Mouse (Mus musculus): Measurements from ENCODE around the gene Gm5617. TPM values are rescaled to one million over a fixed set of nuclear protein-coding genes. Genes with fewer than 3 reads are reported as not detected.

Gene Gm5617
- polyA plus RNA-seq, 1 experiment from 2014 or later: 30.1 TPM

DNA sequence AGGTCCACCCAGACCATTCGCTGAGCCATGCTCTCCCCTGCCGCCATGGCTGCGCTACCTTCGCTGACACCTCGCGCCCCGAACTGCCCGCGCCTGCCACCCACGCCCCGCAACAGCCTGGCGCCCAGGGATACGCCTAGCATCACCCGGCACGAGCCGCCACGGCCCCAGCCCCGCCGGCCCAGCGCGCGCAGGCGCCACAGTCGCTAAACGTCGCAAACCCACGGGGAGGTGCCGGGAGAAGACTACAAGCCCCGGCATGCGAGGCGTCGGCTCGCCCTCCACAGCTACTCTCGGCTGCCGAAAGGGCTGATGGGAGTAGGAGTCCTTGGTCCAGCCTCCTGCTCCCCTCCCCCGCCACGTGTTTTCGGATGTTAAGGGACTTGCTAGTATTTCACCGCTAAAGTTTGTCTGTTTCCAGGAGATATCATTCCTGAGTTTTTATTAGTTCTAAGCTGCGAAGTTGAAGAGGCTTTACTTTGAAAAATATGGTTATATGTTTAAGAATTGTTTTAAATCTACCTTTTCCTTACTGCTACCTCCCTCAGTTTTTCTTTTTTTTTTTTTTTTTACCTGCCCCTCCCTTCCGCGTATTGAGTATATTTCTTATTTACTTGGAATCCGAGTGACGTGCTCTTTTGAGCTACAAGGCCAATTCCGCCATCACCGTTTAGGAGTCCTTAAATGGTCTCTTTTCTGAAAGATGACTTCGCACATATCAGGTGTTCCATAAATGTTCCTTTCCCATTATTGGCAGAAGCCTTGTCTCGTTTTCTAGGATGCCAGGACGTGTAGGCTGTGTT is 14.6 kb upstream of the Gm5617 start, which contains the start of gene Rexo2:
Rexo2 (minus strand) TSS at position 213 of the 803 bp plus-strand sequence.
- ATAC-seq (ENCODE audit: low read depth): peak; percentile 99
- H3K27ac ChIP-seq (ENCODE audit: low read length): no peak within 1 kb of the TSS
- H3K4me3 ChIP-seq (ENCODE audit: low read length): peak within 1 kb of the TSS; percentile 94
- H3K9me3 ChIP-seq (ENCODE audit: control insufficient read depth, low read length): no peaks in the 10 kb centered on the region
- 1% methylated on average over 49 of the region's 49 CpGs for WGBS
- no peaks in the 10 kb centered on the region for H3K27me3 ChIP-seq (ENCODE audit: control insufficient read depth, insufficient read depth, low read depth, low read length)
- peaks cover 3% of the 10 kb centered on the region for H3K36me3 ChIP-seq (ENCODE audit: control insufficient read depth, insufficient read depth, low read length)
- H3K9ac ChIP-seq (ENCODE audit: low read length): peak within 1 kb of the TSS; percentile 80
- peaks cover 7% of the 10 kb centered on the region; the same call in 1 of the 2 replicates for H3K4me1 ChIP-seq (replicated peaks; ENCODE audit: control insufficient read depth, insufficient read depth, low read length)
- H3K4me2 ChIP-seq (ENCODE audit: low read depth, low read length): peak within 1 kb of the TSS; percentile 95

DNA sequence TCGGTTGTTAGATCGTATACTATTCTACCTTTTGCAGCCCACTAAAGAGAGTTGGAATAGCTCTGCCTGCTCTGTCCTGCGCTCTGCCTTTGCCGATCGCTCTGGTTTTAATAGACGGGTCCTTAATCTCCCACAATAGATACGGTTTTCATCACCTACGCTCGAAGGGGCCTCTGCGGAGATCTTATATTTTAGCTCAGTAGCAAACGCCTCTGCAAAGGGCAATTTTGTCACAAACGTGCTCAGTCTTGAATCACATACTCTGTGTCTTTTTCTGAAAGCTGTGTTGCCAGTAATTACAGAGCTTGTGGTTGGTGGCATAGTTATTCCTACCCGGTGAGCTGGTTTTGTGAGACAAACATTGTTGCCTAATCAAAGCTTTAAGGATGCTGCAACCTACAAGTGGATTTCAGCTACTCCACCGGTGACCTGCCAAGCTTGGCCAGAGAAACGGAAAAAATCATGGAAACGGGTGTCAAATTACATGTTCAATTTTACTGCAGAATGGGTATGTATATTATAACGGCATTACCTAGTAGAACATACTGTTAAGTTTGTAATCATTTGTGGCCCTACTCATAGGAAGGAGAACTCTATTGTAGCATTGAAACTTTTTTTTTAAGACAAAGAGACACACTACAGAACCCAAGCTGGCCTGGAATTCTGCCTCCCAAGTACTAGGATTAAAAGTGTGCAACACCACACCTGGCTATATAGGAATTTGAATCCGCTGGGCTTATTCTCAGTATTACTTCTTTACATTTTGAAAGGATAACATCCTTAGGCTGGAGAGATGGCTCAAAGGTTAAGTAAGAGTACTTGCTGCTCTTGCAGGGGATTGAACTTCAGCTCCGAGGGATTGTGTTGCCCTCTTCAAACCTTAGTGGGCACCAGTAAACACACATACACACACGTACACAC is 13.8 kb upstream of the Gm5617 start:
- H3K9me3 ChIP-seq (ENCODE audit: control insufficient read depth, low read length): no peaks in the 10 kb centered on the region
- H3K27me3 ChIP-seq (ENCODE audit: control insufficient read depth, insufficient read depth, low read depth, low read length): no peaks in the 10 kb centered on the region
- H3K4me3 ChIP-seq (ENCODE audit: low read length): peak overlapping the region; percentile 94
- peak overlapping the region; percentile 38; the same call in 1 of the 2 replicates for H3K9ac ChIP-seq (ENCODE audit: low read length)
- peaks cover 7% of the 10 kb centered on the region; the same call in 1 of the 2 replicates for H3K4me1 ChIP-seq (replicated peaks; ENCODE audit: control insufficient read depth, insufficient read depth, low read length)
- H3K36me3 ChIP-seq (ENCODE audit: control insufficient read depth, insufficient read depth, low read length): peaks cover 3% of the 10 kb centered on the region
- H3K27ac ChIP-seq (ENCODE audit: low read length): no peak overlapping the region
- 28% methylated on average over 20 of the region's 20 CpGs for WGBS
- peak overlapping the region; percentile 95 for H3K4me2 ChIP-seq (ENCODE audit: low read depth, low read length)
- no peak for ATAC-seq (ENCODE audit: low read depth)

DNA sequence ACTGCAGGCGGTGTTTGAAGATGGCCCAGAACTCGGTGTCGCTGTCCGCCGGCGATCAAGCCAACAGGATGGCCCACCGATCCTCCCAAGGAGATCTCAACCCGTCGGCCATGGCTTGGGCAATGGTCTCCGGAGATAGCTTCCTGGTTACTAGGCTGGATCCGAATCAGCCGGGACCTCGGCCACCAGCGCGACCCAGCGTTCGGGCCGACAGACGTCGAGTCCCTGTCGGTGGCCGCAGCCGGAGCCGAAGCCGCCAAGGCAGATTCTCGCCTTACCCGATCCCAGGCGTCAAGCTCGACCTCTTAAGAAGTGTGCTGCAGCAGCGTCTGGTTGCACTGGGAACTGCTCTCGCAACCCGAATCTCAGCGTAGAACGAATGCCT is 298 bp downstream of the Gm5617 start:
- Histone ChIP-seq H3K36me3 (ENCODE audit: control insufficient read depth, insufficient read depth, low read length) (peaks cover 18% of the 10 kb centered on the region), H3K27me3 (ENCODE audit: control insufficient read depth, insufficient read depth, low read depth, low read length) (no peaks in the 10 kb centered on the region), H3K9me3 (ENCODE audit: control insufficient read depth, low read length) (no peaks in the 10 kb centered on the region), H3K4me2 (ENCODE audit: low read depth, low read length) (peak overlapping the region; percentile 78), H3K4me3 (ENCODE audit: low read length) (peak overlapping the region; percentile 75), H3K27ac (ENCODE audit: low read length) (peak overlapping the region; percentile 89), H3K4me1 (replicated peaks; ENCODE audit: control insufficient read depth, insufficient read depth, low read length) (peaks cover 13% of the 10 kb centered on the region), H3K9ac (ENCODE audit: low read length) (peak overlapping the region; percentile 96)
- under 1% methylated on average over 34 of the region's 34 CpGs for WGBS
- ATAC-seq (ENCODE audit: low read depth): peak; percentile 54; the same call in 1 of the 2 replicates

DNA sequence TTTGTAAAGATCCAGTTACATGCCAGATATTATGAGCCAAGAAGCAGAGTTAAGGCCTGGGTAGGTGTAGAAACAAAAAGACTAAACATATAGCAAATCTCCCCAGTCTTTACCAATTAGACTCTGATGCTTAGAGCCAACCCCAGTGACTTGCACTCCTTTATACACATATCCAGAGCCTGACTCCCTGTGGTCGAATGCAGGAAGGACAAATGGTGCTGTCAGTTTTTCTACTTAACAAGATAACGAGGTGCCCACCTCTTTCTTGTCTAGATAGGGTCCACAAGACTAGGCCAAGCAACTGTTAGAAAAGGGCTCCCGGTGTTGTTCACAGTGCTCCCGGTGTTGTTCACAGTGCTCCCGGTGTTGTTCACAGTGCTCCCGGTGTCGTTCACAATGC is 6.0 kb downstream of the Gm5617 start:
- Histone ChIP-seq H3K36me3 (ENCODE audit: control insufficient read depth, insufficient read depth, low read length) (no peaks in the 10 kb centered on the region), H3K4me3 (ENCODE audit: low read length) (no peak overlapping the region), H3K4me1 (replicated peaks; ENCODE audit: control insufficient read depth, insufficient read depth, low read length) (peaks cover under 1% of the 10 kb centered on the region), H3K27me3 (ENCODE audit: control insufficient read depth, insufficient read depth, low read depth, low read length) (no peaks in the 10 kb centered on the region; the same call in 1 of the 2 replicates), H3K27ac (ENCODE audit: low read length) (no peak overlapping the region), H3K4me2 (ENCODE audit: low read depth, low read length) (no peak overlapping the region), H3K9me3 (ENCODE audit: control insufficient read depth, low read length) (no peaks in the 10 kb centered on the region), H3K9ac (ENCODE audit: low read length) (no peak overlapping the region)
- WGBS: 81% methylated on average over 7 of the region's 7 CpGs
- ATAC-seq (ENCODE audit: low read depth): no peak

DNA sequence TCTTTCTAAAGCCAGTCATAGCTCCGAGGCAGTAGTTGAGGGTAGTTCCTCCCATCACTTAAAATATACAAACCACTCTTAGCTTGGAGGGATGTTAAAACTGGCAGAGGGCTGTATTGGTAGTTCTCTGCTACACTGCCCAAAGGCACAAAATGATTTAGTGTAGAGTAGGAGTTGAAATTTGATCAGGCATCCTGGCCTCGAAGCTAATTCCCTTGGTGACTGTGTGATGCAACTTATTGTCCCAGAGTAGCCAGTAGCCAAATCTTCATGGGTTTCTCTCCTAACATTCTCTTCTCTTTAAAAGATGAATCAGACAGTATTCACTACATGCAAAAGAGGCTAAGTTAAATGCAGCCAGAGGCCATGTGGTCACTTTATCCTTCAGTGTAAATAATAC is 7.8 kb downstream of the Gm5617 start:
- H3K9me3 ChIP-seq (ENCODE audit: control insufficient read depth, low read length): no peaks in the 10 kb centered on the region
- 54% methylated on average over 2 of the region's 2 CpGs for WGBS

DNA sequence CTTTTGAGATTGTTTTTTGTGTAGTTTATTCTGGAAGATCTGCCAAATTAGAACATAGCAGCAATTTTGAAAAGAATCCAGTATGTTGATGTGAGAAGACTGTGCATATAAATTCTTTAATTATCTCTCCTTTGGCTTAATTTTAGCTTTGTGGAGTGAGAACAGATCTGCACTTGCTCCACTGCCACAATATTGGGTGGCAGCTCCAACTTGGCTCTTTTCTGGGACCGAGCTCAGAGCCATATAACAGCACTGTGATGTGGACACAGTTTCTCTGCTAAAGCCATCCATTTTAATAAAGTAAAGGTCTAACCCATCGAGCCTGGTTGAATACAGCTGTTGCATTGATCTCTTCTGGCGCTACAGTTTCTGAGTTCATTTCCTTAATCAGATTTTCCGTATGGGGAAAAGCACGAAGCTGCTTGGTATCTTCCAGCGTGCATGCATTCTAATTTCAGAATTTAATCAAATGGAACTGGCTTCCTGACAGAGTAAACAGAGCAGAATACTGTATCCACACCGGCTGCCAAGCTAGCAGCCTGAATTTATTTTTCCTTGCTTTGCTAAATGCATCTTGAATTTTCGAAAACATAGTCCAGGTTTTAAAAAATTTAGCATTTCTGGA is 9.6 kb downstream of the Gm5617 start:
- H3K9ac ChIP-seq (ENCODE audit: low read length): no peak overlapping the region
- H3K9me3 ChIP-seq (ENCODE audit: control insufficient read depth, low read length): no peaks in the 10 kb centered on the region
- no peak overlapping the region for H3K4me3 ChIP-seq (ENCODE audit: low read length)
- no peak overlapping the region for H3K27ac ChIP-seq (ENCODE audit: low read length)
- no peaks in the 10 kb centered on the region; the same call in 1 of the 2 replicates for H3K27me3 ChIP-seq (ENCODE audit: control insufficient read depth, insufficient read depth, low read depth, low read length)
- 62% methylated on average over 8 of the region's 8 CpGs for WGBS
- no peak for ATAC-seq (ENCODE audit: low read depth)
- H3K4me1 ChIP-seq (replicated peaks; ENCODE audit: control insufficient read depth, insufficient read depth, low read length): no peaks in the 10 kb centered on the region
- H3K4me2 ChIP-seq (ENCODE audit: low read depth, low read length): no peak overlapping the region
- H3K36me3 ChIP-seq (ENCODE audit: control insufficient read depth, insufficient read depth, low read length): no peaks in the 10 kb centered on the region

More for the DNA sequence above, 7.8 kb downstream of the Gm5617 start:
- no peaks in the 10 kb centered on the region for H3K36me3 ChIP-seq (ENCODE audit: control insufficient read depth, insufficient read depth, low read length)
- no peaks in the 10 kb centered on the region; the same call in 1 of the 2 replicates for H3K27me3 ChIP-seq (ENCODE audit: control insufficient read depth, insufficient read depth, low read depth, low read length)
- H3K9ac ChIP-seq (ENCODE audit: low read length): no peak overlapping the region
- ATAC-seq (ENCODE audit: low read depth): no peak
- H3K4me1 ChIP-seq (replicated peaks; ENCODE audit: control insufficient read depth, insufficient read depth, low read length): no peaks in the 10 kb centered on the region
- H3K27ac ChIP-seq (ENCODE audit: low read length): no peak overlapping the region
- H3K4me2 ChIP-seq (ENCODE audit: low read depth, low read length): no peak overlapping the region
- H3K4me3 ChIP-seq (ENCODE audit: low read length): no peak overlapping the region

DNA sequence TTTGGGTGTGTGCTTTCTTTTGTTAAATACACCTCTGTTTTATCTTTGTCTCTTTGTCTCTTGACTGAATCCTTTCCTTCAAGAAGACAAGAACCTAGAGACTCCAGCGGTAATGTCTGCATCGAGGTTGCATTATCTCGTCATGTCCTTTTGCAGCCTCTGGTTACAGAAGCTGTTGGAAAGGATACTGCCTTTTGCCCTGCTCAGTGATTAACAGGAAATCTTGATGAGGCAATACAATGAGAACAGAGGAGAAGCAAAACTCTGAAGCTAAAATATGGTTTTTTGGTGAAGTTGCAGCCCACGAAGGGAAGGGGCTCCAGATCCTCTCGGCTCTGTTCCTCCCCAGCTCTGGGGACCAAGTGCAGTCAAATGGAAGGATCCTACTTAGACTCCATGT is 14.9 kb downstream of the Gm5617 start:
- Histone ChIP-seq H3K36me3 (ENCODE audit: control insufficient read depth, insufficient read depth, low read length) (no peaks in the 10 kb centered on the region), H3K9me3 (ENCODE audit: control insufficient read depth, low read length) (no peaks in the 10 kb centered on the region), H3K9ac (ENCODE audit: low read length) (no peak overlapping the region), H3K4me2 (ENCODE audit: low read depth, low read length) (no peak overlapping the region), H3K4me3 (ENCODE audit: low read length) (no peak overlapping the region), H3K27me3 (ENCODE audit: control insufficient read depth, insufficient read depth, low read depth, low read length) (no peaks in the 10 kb centered on the region; the same call in 1 of the 2 replicates), H3K4me1 (replicated peaks; ENCODE audit: control insufficient read depth, insufficient read depth, low read length) (no peaks in the 10 kb centered on the region), H3K27ac (ENCODE audit: low read length) (no peak overlapping the region)
- WGBS: 83% methylated on average over 5 of the region's 5 CpGs
- ATAC-seq (ENCODE audit: low read depth): no peak

DNA sequence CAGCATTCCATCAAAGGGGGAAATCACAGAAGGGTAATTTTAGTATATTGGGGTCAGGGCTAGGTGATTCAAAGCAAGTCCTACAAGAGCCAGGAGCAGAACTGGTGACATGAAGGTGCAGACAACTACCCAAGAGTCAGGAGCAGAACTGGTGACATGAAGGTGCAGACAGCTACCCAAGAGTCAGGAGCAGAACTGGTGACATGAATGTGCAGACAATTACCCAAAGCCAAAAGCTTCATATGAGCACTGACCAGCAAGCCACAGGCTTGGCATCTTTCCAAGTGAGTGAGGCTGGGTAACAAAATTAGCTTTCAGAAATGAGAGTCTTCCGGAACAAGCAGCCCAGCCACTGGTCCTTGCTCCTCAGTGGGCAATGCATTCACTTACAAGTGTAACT is 20.1 kb downstream of the Gm5617 start:
- no peaks in the 10 kb centered on the region for H3K4me1 ChIP-seq (replicated peaks; ENCODE audit: control insufficient read depth, insufficient read depth, low read length)
- H3K9ac ChIP-seq (ENCODE audit: low read length): no peak overlapping the region
- H3K27ac ChIP-seq (ENCODE audit: low read length): no peak overlapping the region
- WGBS: 27% methylated on average over 1 of the region's 1 CpGs
- H3K4me3 ChIP-seq (ENCODE audit: low read length): no peak overlapping the region
- H3K9me3 ChIP-seq (ENCODE audit: control insufficient read depth, low read length): no peaks in the 10 kb centered on the region
- H3K36me3 ChIP-seq (ENCODE audit: control insufficient read depth, insufficient read depth, low read length): no peaks in the 10 kb centered on the region
- H3K27me3 ChIP-seq (ENCODE audit: control insufficient read depth, insufficient read depth, low read depth, low read length): peaks cover 9% of the 10 kb centered on the region
- H3K4me2 ChIP-seq (ENCODE audit: low read depth, low read length): no peak overlapping the region
- ATAC-seq (ENCODE audit: low read depth): no peak

Data from lung, embryonic 16.5 days (tissue).